In the genomic region with DNA sequence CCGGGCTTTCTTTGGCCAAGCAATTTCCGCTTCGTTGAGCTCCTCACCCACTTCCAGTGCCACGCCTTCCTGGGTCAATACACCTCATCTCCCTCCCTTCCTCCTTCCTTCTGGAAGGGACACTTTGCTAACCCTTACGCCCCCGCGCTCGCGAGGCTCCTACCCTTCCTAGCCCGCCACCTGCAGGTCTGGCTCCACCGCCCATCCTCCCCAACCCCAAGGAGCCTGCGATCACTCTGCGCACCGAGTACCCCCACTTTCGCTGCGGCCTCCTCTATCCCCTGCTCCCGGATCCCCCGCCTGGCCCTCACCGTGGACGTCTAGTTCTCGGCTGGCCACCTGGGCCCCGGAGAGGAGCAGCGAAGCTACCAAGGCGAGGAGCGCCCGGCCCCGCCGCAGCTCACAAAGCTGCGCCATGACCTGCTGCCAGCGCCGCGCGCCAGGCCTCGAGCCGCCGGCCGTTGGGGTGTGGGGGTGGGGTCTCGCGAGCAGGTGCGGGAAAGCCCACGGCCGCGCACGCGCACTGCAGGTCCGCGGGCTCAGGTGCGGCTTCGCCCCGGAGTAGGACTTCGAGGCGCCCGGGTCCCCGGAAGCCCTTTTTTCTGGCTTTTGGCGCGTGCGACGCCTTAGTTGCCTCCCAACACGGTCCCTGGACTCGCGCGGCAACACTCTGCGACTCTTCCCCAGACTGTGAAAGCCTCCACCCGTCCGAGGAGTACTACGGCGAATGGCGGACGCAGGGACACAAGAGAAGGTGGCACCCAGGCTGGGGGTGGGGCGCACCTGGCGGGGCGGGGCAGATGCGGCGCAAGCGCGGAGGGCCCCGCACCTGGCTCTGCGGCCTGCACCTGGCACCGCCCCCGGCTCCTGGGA, we compare ENCODE assay signal across 9 mouse cellular contexts. TPM values are rescaled to one million over a fixed set of nuclear protein-coding genes. Genes with fewer than 3 reads are reported as not detected.
DNase-seq lines count a peak whose midpoint lies in the region; ATAC-seq and TF ChIP-seq lines count a peak whose summit lies in the region.
"Had no signal": no experiment of that assay in that cellular context is flagged by ENCODE, and none has a peak within 500 bp of the region (broad histone marks: within the 10 kb centered on the region; RNA-seq: fewer than 3 reads in every experiment).

TSS of gene Spint2 (minus strand) at position 712 of the 873 bp plus-strand sequence.

- TF ChIP-seq RAD21 in CH12.LX (IDR thresholded peaks at IDR 0.05; ENCODE audit: low read depth, low read length), result no peak

- no peaks in the 10 kb centered on the region for H3K79me2 ChIP-seq in CH12.LX (replicated peaks; ENCODE audit: control insufficient read depth, extremely low read depth, insufficient read depth, poor library complexity, severe bottlenecking)

- peaks cover 37% of the 10 kb centered on the region for H3K27me3 ChIP-seq in CH12.LX (replicated peaks)
- H3K27me3 ChIP-seq in embryonic facial prominence, embryonic 13.5 days, result peaks cover 51% of the 10 kb centered on the region

- peak; percentile 66 for TF ChIP-seq POLR2A in CH12.LX (IDR thresholded peaks at IDR 0.05; ENCODE audit: low read depth, low read length)

- DNase-seq in CH12.LX (ENCODE audit: extremely low read depth), result no peak
- peak; percentile 92 for DNase-seq in ZHBTc4 (ENCODE audit: low read depth, low spot score)
- peak; percentile 33 to 52 for DNase-seq in layer of hippocampus, postnatal 10 days (ENCODE audit: low spot score in 2 of 2)
- peak; percentile 87 for DNase-seq in lung, postnatal 14 days
- DNase-seq in retina, embryonic 14.5 days (ENCODE audit: low spot score), result peak; percentile 65
- peak; percentile 80 to 81 for DNase-seq in urinary bladder, postnatal 4 days (ENCODE audit: low spot score in 2 of 2)

- in situ Hi-C loops in CH12.LX (cut with MboI; ENCODE audit: low pct_ligation_motif_present, low pct_unique_long_range_greater_than_20kb, low sequenced_read_pairs), result no loop called here

- peak in 1 of 2 experiments; percentile 16; a peak in 1 of 4 replicates for TF ChIP-seq CTCF in CH12.LX (conservative IDR thresholded peaks at IDR 0.05 in 1 of 2, IDR thresholded peaks at IDR 0.05 in 1 of 2; ENCODE audit: low read depth in 2 of 2, low read length in 2 of 2)

- H3K4me3 ChIP-seq in CH12.LX (replicated peaks in 1 of 3; ENCODE audit: low read depth in 2 of 3, low read length in 2 of 3, poor library complexity in 1 of 3), result peak within 1 kb of the TSS in 2 of 3 experiments; percentile 41 to 65
- peak within 1 kb of the TSS; percentile 61 for H3K4me3 ChIP-seq in embryonic facial prominence, embryonic 13.5 days
- H3K4me3 ChIP-seq: myocyte had no signal

- H3K4me2 ChIP-seq in CH12.LX (ENCODE audit: insufficient read depth, low read depth, poor library complexity, severe bottlenecking), result peak within 1 kb of the TSS; percentile 80
- H3K4me2 ChIP-seq in embryonic facial prominence, embryonic 13.5 days, result peak within 1 kb of the TSS; percentile 97

- ATAC-seq in embryonic facial prominence, embryonic 13.5 days (ENCODE audit: insufficient number of reproducible peaks, insufficient read depth, low FRiP score, low TSS enrichment, low read depth), result peak; percentile 59
- ATAC-seq in hematopoietic stem cell, adult 5-6 weeks (replicated peaks in 1 of 2; ENCODE audit: insufficient read depth in 1 of 2, low FRiP score in 2 of 2, low TSS enrichment in 1 of 2, low read depth in 1 of 2, poor library complexity in 2 of 2, severe bottlenecking in 2 of 2), result peak; percentile 60 to 66

- no peak for TF ChIP-seq EP300 in CH12.LX (IDR thresholded peaks at IDR 0.05; ENCODE audit: low read length)

- no peaks in the 10 kb centered on the region for H3K36me3 ChIP-seq in CH12.LX (replicated peaks in 1 of 2; ENCODE audit: control insufficient read depth in 1 of 2, insufficient read depth in 1 of 2, low read length in 1 of 2)
- H3K36me3 ChIP-seq in embryonic facial prominence, embryonic 13.5 days, result no peaks in the 10 kb centered on the region

- WGBS in embryonic facial prominence, embryonic 13.5 days, result under 1% methylated on average over 79 of the region's 80 CpGs

- dilution Hi-C loops in CH12.LX (cut with MboI; ENCODE audit: extremely low pct_ligation_motif_present, extremely low pct_unique_long_range_greater_than_20kb, low sequenced_read_pairs), result no loop called here

- peak within 1 kb of the TSS; percentile 64 for H3K9ac ChIP-seq in CH12.LX (ENCODE audit: insufficient read depth, low read depth)
- H3K9ac ChIP-seq in embryonic facial prominence, embryonic 13.5 days, result peak within 1 kb of the TSS; percentile 70

- no peak within 1 kb of the TSS for H3K27ac ChIP-seq in CH12.LX (ENCODE audit: insufficient read depth, low read depth)
- peak within 1 kb of the TSS; percentile 66; the same call in 1 of the 2 replicates for H3K27ac ChIP-seq in embryonic facial prominence, embryonic 13.5 days

- H3K9me3 ChIP-seq in CH12.LX (replicated peaks; ENCODE audit: low read length), result peaks cover 3% of the 10 kb centered on the region
- no peaks in the 10 kb centered on the region for H3K9me3 ChIP-seq in embryonic facial prominence, embryonic 13.5 days

- peaks cover 0 to 4% of the 10 kb centered on the region in 2 experiments; a peak in 2 of 4 replicates for H3K4me1 ChIP-seq in CH12.LX (ENCODE audit: control insufficient read depth in 1 of 2, insufficient read depth in 2 of 2)
- peaks cover 20% of the 10 kb centered on the region for H3K4me1 ChIP-seq in embryonic facial prominence, embryonic 13.5 days

TF ChIP-seq in CH12.LX, 34 proteins besides CTCF, POLR2A, EP300 and RAD21:
- TF ChIP-seq UBTF (IDR thresholded peaks at IDR 0.05; ENCODE audit: low read depth, low read length) (0 out of 2 replicates have a peak, but pooled peaks have one; percentile 49), SIN3A (IDR thresholded peaks at IDR 0.05; ENCODE audit: low read length) (0 out of 2 replicates have a peak, but pooled peaks have one; percentile 36), USF1 (IDR thresholded peaks at IDR 0.05; ENCODE audit: low read depth, low read length) (no peak), TBP (conservative IDR thresholded peaks at IDR 0.05; ENCODE audit: low read depth, low read length) (no peak), CHD2 (IDR thresholded peaks at IDR 0.05; ENCODE audit: low read length) (peak; percentile 90), NRF1 (IDR thresholded peaks at IDR 0.05; ENCODE audit: low read depth, low read length) (peak; percentile 87), BHLHE40 (IDR thresholded peaks at IDR 0.05; ENCODE audit: low read depth, low read length) (peak; percentile 21; the same call in 1 of the 2 replicates), TCF12 (IDR thresholded peaks at IDR 0.05; ENCODE audit: low read depth, low read length) (peak; percentile 45; the same call in 1 of the 2 replicates), MAX (IDR thresholded peaks at IDR 0.05; ENCODE audit: low read length) (peak; percentile 68; the same call in 1 of the 2 replicates)

RNA-seq across cellular contexts. Expression of gene Spint2, which starts in this region (rescaled TPM):
- 25.6 and 29.1 TPM in 2 replicates for total RNA-seq in CH12.LX (2012; rRNA removed)
- not detected in 2 replicates for total RNA-seq in CH12.LX (2014; rRNA removed)
- polyA plus RNA-seq in CH12.LX (2012; ENCODE audit: insufficient read length, low read depth), result 3.7 and 4.1 TPM in 2 replicates
- 118 and 127 TPM in 2 replicates for polyA plus RNA-seq in embryonic facial prominence, embryonic 13.5 days (2015; fragmentation: Nextera tagmentation; extraction: Ambion mirVana)
- 37.8 and 43.6 TPM in 2 replicates for total RNA-seq in hematopoietic stem cell, adult 5-6 weeks (2017)
- 10 to 100 TPM; 25.3 to 31.0 TPM for total RNA-seq in layer of hippocampus, postnatal 10 days (2021)

Comparison
In these comparisons a context has a peak if more than half of its experiments do, and no peak if none do; other contexts are left out.
1. RNA of gene Spint2 (polyA plus RNA-seq): 118 to 127 TPM in embryonic facial prominence, embryonic 13.5 days; 3.7 to 4.1 TPM in CH12.LX; every median in the first group is over 10 times any median in the second.